Mouse (Mus musculus) heart, postnatal 14 days (tissue): ENCODE measurements around the gene Pdcl3. TPM values are rescaled to one million over a fixed set of nuclear protein-coding genes. Genes with fewer than 3 reads are reported as not detected.

Experiments
- DNase-seq, 2 experiments: peaks; one replicate each; pipeline ENCODE4 v3.0.0; 2021 to 2022
- intact Hi-C: fragments of 180-260 bp; cut with DNase I; formaldehyde crosslinking; loops from one replicate; pipeline ENCODE4 v1.15.1; 2025
- long read RNA-seq, 2 experiments: library from polyadenylated mRNA; stranded (forward); transcript quantifications; one replicate each; pipeline ENCODE4 v2.0.0; 2021
- total RNA-seq, 2 experiments: library from RNA; stranded (reverse); gene quantifications; 2 replicates each; pipeline ENCODE4 v1.2.3; 2021

The Pdcl3 gene
- total RNA-seq, result 10 to 100 TPM; 60.0 to 74.5 TPM
- long read RNA-seq, experiment 1, transcript Pdcl3-201 (6 exons, 3,914 nt), result major isoform, 95 of 102 reads
- long read RNA-seq, experiment 1, partial matches to known transcripts, result 2 of 102 reads
- long read RNA-seq, experiment 1, other reads (novel, unspliced or antisense), result 5 of 102 reads
- long read RNA-seq, experiment 2, transcript Pdcl3-201 (6 exons, 3,914 nt), result major isoform, 72 of 75 reads
- long read RNA-seq, experiment 2, partial matches to known transcripts, result 2 of 75 reads
- long read RNA-seq, experiment 2, other reads (novel, unspliced or antisense), result 1 of 75 reads

DNA sequence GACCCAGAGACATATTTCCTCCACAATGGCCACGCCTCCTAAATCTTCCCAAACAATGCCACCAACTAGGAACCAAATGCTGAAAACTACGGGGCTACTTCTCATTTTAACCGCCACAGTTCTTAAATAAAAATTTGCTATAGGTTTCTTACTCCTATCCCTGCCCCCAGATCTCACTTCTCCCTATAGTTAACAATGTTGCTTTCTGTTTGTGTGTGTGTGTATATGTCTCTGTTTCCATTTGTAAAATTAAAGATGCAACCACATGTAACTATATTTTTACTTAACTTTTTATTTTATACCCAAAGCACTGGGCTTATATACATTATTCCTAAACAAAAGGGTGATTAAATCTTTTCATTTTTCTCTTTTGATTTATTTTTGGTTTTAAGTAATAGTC, at the start of gene Pdcl3:
Gene Pdcl3 (plus strand): TSS at position 301 of the 400 bp plus-strand sequence.
- intact Hi-C loops, result no loop called here
- no peak for DNase-seq

DNA sequence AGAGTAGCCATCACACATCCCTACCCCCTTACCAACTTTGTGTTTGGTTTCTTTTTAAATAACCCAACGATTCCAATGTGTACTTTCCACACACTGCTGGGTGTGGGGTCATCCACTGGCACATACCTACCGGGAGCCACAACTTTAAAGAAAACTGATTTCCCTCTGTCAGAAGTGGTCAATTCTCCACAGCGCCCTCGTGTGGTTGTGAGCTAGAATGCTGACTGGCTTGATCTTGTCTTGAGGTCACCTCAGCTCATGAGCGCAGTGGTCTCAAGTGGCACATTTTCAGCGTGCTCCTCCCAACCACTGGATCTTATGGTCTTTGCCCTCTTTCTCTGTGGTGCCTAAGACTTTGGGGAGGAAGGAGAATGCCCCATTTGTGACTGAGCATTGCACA, 48.6 kb upstream of the Pdcl3 start:
- peak in 1 of 2 experiments; percentile 10 for DNase-seq
- intact Hi-C loops, result no loop called here

GRCm38 (mm10) chr1:38938849-38939248, 46.6 kb upstream of the Pdcl3 start, which contains the start of gene Nms:
Gene Nms (plus strand): TSS chr1:38939149.
- DNase-seq, result no peak
- intact Hi-C loops, result no loop called here

- intact Hi-C loops, result no loop called here
- peak; percentile 36 to 39 for DNase-seq
Measured at GRCm38 (mm10) chr1:38939608-38940007, 45.8 kb upstream of the Pdcl3 start.

DNA sequence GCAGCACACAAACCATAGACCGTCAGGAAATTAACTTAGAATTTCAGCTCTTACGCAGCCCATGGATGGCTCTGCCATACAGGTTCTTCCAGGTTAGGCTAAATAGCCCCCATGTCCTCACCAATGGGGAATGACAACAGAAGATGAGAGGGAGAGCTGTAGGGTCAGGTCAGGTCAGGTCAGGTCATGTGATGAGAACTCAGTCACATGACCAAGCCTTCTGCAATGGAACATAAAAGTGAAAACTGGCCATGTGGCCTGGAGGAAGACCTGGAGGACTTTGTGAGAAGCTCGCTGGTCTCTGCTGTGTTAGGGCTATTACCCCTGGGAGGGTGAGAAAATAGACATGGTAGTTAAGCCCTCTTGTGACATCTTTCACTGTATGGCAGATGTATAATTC, 29.0 kb upstream of the Pdcl3 start:
- DNase-seq, result no peak

DNA sequence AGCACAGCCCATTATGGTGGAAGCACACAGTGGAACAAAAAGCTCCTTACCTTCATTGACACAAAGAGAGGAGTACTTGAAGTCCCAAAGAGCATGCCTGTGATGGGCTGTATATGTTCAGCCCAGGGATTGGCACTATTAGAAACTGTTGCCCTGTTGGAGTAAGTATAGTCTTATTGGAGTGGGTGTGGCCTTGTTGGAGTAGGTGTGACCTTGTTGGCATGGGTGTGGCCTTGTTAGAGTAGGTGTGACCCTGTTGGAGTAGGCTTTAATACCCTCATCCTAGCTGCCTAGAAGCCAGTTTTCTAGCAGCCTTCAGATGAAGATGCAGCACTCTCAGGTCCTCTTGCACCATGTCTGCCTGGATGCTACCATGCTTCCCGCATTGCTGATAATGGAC, 16.3 kb upstream of the Pdcl3 start:
- intact Hi-C loops, result no loop called here
- DNase-seq, result no peak

More for the DNA sequence above, 29.0 kb upstream of the Pdcl3 start:
- intact Hi-C loops, result no loop called here

GRCm38 (mm10) chr1:38971712-38972111, 13.7 kb upstream of the Pdcl3 start:
- no peak for DNase-seq
- intact Hi-C loops, result no loop called here

DNA sequence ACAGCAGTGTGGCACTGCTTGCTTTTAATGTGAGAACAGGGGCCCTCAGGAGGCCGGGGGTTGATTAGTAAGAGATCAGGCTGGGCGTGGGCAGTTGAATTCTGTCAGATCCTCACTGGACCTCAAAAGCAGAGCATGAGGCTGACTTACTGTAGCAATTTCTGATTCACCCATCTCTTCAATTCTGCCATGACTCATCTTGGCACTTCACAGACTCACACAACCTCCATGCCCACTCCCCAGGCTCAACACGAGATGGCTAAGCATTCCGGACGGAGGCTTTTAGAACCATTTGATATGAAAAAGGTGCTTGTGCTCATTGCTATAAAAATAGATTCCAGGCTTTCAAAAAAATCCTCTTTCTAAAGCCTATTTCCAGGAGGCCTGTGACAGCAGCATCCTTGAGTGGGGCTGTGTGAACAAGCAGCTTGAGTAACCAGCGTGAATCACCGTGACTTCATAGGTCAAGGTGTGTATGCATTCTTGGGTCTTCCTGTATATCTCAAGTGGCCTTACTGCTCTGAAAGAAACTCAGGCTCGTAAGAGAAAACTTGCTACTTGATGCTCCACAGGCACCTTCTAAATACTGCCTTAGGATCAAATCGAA, 12.3 kb upstream of the Pdcl3 start:
- intact Hi-C loops, result no loop called here
- no peak for DNase-seq

DNA sequence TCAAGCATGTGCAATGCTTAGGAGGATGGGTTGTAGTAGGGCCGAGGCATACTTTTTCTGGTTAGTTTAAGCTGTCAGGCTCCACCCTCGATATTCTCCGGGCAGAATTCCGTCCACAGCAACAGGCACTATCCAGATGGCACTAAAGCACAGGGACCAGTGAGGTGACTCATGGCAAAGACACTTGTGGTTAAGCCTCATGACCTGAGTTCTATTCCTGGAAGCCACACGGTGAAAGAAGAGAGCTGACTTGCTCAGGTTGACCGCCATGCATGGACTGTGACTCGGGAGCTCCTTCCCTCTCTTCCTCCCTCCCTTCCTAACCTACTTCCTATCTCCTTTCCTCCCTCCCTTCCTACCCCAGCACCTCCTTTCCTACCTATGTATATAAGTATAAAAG, 5.5 kb upstream of the Pdcl3 start:
- no peak for DNase-seq
- intact Hi-C loops, result no loop called here

DNA sequence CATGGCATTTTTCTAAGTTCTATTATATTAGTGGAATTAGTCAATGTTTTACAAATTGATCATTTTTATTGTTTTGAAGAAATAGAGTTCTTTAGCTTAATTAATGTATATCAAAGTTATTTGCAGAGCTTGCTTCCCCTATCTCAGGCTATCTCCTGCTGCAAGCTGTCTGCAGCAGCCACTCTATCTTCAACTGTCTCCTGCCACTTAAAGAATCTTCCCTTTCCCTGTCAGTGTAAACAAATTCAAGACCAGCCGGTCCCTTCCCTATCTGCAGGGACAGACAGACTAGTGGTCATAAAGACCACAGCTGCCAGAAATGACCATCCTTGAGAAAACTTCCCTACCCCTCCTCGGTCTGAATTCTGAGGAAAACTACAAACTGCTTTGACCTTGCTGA, 1.5 kb upstream of the Pdcl3 start:
- intact Hi-C loops, result no loop called here

GRCm38 (mm10) chr1:38987080-38987864, 1.9 kb downstream of the Pdcl3 start:
- DNase-seq, result peak; percentile 97 to 98
- intact Hi-C loops, result no loop called here

More for the DNA sequence above, 1.5 kb upstream of the Pdcl3 start:
- no peak for DNase-seq

DNA sequence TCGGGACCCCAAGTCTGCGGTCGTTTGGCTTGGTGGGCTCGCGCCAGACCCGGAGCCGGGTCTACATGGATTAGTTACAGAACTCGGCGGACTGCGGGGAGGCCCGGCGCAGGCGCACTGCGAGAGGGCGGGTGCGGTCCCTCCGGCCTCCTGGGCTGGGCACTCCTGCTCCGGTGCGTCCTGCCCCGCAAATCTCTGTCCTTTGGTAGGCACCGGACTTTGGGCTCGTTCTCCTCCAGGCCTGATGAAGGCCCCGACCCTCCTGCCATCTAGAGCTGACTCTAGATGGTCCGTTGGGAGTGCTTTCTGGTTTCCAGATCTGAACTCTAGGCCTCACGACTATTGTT, 2.4 kb downstream of the Pdcl3 start:
- intact Hi-C loops, result no loop called here
- no peak for DNase-seq

DNA sequence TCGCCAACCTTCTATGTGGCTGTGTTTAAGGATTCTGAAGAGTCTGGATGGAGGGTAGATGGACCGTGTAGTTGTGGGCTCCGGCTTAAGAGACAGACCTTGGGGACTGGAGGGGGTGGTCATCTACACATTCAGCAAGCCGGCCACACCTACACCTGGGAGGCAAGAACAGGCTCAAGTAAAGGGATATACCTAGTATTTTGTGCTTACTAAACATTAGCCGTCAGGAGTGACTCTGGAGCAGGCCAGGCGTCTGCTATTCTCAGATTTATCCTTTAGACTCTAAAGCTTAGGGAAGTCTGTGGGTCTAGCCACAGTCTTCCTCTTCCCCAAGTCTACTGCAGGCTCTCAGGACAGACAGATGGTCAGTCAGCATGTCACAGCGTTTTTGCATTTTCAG, 2.9 kb downstream of the Pdcl3 start:
- intact Hi-C loops, result no loop called here
- no peak for DNase-seq

- intact Hi-C loops, result no loop called here
Measured at GRCm38 (mm10) chr1:38992365-38992764, 7.0 kb downstream of the Pdcl3 start.

GRCm38 (mm10) chr1:39001106-39001505, 15.7 kb downstream of the Pdcl3 start:
- intact Hi-C loops, result loop anchor here (2.0 kb wide), 2 partner anchors 340 to 530 kb away; no protein-coding TSS in a partner anchor
- DNase-seq, result peak; percentile 76 to 87

More at GRCm38 (mm10) chr1:38992365-38992764, 7.0 kb downstream of the Pdcl3 start:
- peak in 1 of 2 experiments; percentile 28 for DNase-seq

GRCm38 (mm10) chr1:39005751-39006354, 20.4 kb downstream of the Pdcl3 start:
- intact Hi-C loops, result no loop called here
- DNase-seq, result no peak

DNA sequence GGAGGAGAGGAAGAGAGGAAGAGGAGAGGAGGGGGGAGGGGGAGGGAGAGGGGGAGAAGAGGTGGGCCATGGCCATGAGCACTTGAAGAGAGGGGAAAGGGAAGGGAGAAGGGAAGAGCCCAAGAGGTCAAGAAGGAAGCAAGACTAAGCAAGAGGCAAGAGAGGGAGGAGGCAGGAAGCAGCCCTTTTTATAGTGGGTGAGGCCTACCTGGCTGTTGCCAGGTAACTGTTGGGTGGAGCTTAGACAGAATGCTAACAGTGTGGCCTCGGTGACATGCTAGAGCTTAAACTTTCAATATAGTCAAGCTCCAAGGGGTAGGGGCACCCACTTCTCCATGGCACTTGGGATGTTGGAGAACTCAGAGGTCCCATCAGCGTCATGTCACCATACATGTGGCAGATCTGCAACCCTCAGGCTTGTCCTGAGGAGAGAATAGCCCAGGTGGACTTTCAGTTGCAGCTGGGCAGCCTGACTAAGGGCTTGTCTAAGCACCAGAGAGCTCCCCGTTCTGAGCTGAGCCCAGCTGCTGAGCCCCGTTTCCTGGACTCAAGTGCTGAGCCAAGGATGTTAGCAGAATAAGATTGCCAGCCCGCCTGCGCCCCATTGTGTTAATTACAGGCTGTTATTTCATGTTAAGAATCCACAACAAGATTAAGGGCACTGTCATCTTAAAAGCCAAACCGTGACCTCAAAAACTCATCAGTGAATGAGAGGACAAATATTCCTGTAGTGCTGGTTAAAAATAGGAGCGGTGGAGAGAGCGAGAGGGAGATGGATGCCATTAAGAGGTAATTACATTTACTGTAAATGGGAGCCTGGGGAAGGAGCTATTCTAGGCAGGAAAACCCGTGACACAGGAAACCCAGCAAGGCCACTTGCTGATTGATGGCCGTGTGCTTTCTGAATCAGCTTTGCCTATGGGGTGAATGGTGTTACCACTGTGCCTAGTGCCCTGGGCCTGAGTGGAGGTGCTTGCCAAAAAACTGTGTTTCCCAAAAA, 21.7 kb downstream of the Pdcl3 start:
- intact Hi-C loops, result no loop called here
- no peak for DNase-seq

GRCm38 (mm10) chr1:39010583-39011021, 25.2 kb downstream of the Pdcl3 start:
- intact Hi-C loops, result loop anchor here (1.0 to 2.0 kb wide), 2 partner anchors 184 to 330 kb away; no protein-coding TSS in a partner anchor
- DNase-seq, result peak; percentile 63 to 81

DNA sequence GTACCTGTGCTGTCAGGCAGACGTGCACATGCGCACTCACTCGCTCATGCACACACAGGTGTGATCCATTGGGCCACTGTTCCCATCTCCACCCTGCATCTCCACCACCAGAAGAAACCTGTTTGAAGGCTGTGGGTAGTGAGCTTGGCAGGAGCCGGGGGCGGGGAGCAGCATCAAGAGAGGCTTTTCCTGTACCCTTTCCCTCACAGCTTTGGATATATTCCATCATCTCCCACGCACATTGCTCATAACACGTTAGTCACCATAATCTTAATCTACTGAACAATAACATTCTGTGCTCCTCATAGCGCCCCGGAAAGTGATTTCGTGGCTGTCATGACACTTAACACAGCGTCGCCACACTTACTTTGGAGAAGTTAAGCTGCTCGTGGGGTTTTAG, 27.2 kb downstream of the Pdcl3 start:
- intact Hi-C loops, result no loop called here
- DNase-seq, result no peak

- intact Hi-C loops, result no loop called here
- no peak for DNase-seq
Measured at GRCm38 (mm10) chr1:39013843-39014242, 28.4 kb downstream of the Pdcl3 start.
